Mouse (Mus musculus) adrenal gland, postnatal 14 days (tissue): Measurements from ENCODE around the gene Sgk2. TPM values are rescaled to one million over a fixed set of nuclear protein-coding genes. Genes with fewer than 3 reads are reported as not detected.

ENCODE experiments used
- DNase-seq: peaks from one replicate; pipeline ENCODE4 v3.0.0; 2021; ENCODE audit warnings: mixed read lengths
- long read RNA-seq, 2 experiments: library from polyadenylated mRNA; stranded (forward); transcript quantifications; one replicate each; pipeline ENCODE4 v2.0.0; 2021
- total RNA-seq: library from RNA; stranded (reverse); gene quantifications from 2 replicates; pipeline ENCODE4 v1.2.3, GENCODE M21; 2021

Sgk2 gene
- 1.6 and 2.3 TPM in 2 replicates for total RNA-seq
- long read RNA-seq, experiment 1, partial matches to known transcripts: 6 of 9 reads
- long read RNA-seq, experiment 1, other reads (novel, unspliced or antisense): 2 of 9 reads
- long read RNA-seq, experiment 2, partial matches to known transcripts: 0 of 4 reads
- long read RNA-seq, experiment 2, other reads (novel, unspliced or antisense): 3 of 4 reads

DNA sequence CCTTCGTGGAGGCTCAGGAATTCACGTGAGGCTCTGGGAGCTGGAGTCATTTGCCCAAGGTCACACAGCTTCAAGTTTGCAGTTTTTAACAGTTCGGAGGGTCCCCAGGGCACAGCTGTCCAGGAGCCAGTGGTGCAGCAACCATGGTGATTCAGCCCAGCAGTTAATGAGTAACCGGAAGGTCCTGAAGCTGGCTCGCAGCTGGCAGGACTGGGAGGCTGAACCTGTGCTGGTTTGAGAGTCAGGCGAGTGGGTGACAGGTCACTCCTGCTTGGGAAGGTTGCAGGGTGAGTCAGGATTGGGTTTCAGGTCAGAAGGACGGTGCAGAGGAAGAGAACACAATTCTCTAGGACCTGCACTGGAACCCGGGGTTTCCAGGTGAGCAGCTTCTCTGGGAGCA, at the start of gene Sgk2:
Gene Sgk2 (plus strand): TSS at position 113 of the 400 bp plus-strand sequence.
- peak; percentile 66 for DNase-seq

DNA sequence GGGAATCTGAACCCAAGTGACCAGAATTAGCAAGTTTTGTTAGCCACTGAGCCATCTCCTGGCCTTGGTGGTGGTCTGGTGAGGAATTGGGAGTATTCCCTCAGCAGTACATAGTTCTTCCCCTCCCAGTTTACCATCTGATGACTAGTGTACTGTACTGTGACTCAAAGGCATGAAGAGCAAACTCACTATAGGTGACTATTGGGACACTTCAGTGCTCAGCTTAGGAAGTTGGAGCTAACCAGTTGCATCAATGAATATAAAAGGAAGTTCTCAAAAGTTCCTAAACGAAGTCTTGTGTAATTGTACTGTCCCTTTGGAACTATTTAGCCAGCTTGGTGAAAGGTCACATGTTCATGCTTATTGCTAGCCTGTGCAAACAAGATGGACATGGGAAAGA, 47.6 kb upstream of the Sgk2 start:
- DNase-seq: no peak

DNA sequence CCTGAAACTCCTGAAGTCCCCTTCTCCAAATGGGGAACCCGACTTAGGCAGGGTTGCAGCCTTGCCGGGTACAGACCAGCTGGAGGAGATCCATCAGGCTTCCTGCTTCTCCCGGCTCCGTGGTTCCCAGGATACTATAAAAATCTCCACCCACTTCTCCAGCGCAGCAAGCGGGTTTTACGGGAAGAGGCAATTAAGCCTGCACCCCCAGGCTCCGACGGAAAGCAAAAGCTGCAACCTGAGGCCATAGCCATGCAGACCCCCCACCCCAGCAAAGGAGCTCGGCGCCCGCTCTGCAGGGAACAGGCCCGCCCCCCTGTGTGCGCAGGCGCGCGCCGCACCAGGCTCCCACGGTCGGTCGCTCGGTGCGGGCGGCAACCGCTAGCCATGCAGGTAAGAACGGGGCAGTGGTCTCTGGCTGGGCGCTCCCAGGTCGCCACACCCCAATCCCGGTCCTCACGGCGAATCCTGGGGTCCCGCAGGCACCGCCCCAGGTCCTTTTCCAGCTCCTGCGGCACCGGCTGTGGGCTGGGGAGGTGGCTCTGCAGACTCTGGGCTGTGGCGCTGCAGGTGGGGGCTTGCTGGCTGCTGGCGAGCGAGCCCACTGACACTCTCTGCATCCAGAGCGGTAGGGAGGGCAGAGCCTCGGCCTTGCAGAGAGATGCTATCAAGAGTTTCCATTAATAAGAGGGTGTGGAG, 43.8 kb upstream of the Sgk2 start, which contains the start of gene L3mbtl1:
Gene L3mbtl1 (plus strand): TSS at position 325 of the 699 bp plus-strand sequence.
- peak; percentile 66 for DNase-seq

DNA sequence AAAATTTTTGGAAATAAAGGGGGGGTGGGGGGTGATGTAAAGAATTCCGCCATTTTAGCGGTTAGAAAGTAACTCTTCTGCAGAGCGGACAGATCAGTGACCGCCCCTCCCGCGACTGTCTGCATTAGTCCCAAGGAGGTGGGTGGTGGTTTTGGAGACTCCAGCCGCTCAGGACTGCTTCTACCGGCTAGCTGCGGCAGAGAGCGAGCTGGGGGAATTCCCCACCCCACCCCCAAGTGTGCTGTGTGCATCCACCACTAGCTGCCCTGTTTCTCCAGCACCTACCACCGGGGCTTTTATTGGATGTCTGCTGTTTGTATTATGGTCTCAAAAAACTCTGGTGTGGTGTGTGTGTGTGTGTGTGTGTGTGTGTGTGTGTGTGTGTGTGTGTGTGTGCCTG, 43.2 kb upstream of the Sgk2 start:
- no peak for DNase-seq

DNA sequence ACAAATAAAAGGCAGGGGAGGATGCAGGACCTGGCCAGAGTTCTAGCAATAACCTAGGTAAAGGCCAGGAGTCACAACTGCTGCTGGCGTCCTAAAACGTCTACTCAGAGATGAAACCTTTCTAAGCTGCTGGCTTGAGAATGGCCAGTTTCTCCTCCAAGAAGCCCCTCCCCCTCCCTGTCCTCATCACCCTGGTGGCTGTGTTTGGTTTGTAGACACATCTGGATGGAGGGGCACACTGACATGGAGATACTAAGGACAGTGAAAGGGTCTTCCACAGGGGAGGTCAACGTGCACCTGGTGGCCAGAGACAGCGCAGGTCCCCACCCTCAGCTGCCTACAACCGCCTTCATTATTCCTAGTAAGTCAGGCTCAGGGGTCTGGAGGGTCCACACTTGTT, 40.2 kb upstream of the Sgk2 start:
- no peak for DNase-seq

DNA sequence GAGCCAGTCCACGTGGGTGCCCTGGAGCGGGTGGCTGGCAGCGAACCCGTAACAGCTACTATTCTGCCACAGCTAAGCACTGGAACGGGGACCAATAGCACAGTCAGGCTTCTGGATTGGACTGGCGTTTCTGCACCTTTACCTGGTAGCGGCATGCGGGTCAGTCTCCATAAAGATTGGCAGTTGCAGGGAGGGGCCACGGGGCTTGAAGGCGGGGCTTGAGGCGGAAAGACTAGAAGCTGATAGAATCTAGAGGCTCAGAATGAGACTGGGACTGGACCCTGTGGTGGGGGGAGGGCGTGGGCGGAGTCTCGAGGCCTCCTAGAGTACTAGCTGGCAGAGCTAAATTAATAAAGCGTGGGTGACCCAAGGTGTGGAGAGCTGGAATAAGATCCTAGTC, 39.4 kb upstream of the Sgk2 start:
- peak; percentile 23 for DNase-seq

DNA sequence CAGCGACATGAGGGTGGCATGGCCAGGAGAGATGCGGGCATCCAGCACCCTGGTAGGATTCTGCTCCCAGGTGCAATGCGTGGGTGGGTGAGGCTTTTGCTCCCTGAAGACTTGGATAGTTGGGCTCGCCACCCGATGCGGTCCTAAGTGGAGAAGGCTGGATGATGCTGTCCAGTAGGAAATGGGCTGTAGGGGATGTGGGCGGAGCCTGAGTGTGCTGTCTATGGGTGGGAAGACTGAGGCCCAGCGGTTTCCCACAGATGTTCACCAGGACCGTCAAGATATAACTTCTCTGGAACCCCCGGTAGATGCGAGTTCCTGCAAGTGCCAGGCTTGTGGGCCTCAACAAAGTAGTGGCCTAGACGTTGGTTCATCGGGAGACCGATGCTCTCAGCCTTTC, 38.9 kb upstream of the Sgk2 start:
- no peak for DNase-seq

DNA sequence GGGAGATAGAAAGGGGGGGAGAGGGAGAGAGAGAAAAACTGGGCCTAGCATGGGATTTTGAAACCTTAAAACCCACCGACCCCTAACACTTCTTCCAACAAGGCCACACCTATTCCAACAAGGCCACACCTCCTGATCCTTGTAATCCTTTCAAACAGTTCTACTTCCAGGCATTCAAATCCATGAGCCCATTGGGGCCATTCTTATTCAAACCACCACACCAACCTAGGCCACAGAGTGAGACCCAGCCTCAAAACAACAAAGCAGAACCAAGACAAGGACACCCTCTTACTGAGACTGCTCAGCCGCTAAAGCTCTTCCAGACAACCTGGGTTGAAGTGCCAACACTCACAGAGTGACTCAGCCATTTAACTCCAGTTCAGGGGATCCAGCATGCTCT, 36.4 kb upstream of the Sgk2 start:
- DNase-seq: no peak

DNA sequence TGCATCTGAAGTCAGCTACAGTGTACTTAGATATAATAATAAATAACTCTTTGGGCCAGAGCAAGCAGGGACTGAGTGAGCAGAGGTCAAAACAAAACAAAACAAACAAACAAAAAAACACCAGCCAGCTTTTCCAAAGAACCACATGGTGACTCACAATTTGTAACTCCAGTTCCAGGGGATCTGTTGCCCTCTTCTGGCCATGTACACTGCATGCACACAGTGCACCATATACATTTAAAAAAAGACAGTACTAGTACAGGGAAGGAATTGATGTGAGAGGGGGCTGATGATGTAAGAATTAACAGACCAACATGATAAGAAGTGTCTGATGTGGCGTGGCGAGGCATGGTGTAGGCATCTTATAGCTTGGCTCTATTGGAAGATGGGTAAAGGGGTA, 30.3 kb upstream of the Sgk2 start:
- no peak for DNase-seq

DNA sequence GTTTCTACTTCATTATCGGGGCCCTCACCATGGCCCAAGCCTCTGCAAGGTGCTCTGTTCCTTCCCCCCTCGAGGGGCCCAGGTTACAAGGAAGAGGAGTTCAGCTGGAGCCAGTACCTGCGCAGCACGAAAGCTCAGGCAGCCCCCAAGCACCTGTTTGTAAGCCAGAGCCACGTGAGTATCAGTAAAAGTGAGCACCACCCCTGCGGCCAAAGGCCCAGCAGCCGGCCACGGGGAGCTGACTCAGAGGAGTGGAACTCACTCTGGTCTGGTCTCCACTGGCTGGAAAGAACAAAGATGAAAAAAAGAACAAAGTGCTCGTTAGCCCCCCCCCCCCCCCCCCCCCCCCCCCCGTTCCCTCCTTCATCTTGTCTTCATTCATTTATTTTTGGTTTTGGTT, 25.8 kb upstream of the Sgk2 start:
- no peak for DNase-seq

DNA sequence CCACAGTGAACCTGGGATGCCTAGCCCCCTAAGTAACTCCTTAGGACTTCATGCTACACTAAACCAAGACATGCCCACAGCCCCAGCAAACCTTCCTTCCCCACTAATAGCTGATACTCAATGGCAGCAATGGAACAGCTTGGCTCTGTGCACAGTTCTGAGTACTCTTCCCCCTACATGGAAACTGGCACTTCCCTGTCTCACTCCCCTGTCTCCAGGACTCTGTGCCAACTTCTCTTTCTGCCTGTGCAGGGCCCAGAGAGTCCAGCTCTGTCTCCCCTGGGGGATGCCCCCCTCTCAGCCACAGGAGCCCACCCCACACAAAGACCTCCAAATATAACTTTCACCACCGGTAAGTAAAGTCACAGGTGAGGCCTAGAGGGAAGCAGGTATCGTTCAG, 20.4 kb upstream of the Sgk2 start:
- DNase-seq: no peak

DNA sequence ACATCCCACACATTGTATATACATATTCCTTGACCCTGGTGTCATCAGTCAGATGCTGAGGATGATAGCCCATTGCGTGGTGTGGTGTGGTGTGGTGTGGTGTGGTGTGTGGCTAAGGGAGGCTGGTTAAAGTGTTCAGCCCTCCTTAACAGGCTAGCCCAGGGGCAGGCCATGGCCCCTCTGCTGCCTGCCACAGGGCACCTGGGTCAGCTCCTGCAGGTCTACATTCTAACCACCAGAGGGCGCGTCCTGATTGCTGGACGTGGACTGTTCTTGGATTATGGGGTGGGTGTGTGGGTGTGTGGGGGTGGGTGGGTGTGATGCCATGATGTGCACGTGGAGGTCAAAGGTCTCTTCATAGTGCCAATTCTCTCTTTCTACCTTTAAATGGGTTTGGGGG, 18.8 kb upstream of the Sgk2 start:
- DNase-seq: peak; percentile 72

DNA sequence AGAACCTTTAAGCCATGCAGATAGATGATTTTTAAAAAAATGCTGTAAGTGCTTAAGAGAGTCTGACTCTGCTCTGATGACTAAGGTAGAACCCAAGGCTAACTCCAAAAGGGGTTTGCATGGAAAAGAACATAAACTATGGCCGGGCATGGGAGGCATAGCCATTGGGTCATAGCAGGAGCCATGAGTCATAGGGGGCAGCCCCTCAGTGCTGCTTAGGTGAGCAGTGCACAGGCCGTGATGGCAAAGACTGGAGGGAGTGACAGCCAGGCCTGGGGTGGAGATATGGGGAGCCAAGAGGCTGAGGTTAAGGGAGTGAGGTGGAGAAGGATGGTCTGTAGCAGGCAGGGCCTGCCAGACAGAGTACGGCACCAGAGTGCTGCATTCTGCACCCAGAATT, 18.0 kb upstream of the Sgk2 start:
- DNase-seq: no peak

DNA sequence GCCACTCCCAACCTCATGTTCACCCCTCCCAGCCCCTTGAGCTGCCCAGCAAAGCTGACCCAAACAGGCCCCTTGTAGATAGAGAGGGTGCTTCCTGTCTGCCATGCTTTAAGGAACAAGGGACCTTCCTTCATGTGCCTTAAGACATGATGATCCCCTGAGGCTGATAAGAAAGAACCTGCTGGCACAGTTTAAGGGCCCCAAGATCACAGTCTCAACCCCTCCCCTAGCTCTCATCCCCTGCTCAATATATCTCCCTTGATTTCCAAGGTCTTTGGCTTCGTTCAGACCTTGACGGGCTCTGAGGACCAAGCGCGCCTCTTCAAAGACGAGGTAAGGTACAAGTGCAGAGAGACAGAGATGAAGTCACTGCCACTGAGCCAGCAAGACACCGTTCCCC, 16.2 kb upstream of the Sgk2 start:
- DNase-seq: no peak

DNA sequence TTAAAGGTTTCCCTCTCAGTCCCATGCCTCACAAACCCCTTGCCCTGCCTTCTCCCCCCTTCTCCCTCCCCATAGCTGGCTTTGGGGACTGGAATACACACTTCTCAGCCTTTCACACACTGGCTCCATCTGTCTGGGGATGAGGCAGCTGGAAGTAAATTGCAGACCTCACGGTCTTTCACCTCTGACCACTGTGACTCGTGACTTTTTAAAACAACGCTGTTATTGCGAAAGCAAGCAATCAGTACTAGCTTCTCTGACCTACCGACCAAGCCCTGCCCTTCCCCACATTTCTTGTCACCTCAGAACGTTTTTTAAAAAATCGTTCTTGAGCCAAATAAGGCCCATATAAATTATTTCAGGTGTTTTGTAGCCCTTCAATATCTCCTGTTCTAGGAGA, 14.4 kb upstream of the Sgk2 start:
- DNase-seq: no peak

DNA sequence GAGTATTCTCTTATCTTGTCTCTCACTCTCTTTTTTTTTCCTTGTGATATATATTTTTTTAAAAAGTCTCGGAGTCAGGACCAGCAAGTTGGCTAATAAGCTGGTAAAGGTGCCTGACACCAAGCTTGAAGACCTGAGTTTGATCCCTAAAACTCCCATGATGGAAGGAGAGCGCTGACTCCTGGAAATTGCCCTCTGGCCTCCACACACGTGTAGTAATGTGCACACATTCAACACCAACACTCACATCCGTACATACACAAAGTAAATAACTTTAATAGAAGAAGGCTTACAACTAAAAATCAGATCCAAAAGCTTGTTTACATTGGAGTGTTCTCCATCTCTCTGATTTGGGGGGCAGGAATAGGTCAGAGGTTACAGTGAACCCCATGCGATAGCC, 13.9 kb upstream of the Sgk2 start:
- no peak for DNase-seq

DNA sequence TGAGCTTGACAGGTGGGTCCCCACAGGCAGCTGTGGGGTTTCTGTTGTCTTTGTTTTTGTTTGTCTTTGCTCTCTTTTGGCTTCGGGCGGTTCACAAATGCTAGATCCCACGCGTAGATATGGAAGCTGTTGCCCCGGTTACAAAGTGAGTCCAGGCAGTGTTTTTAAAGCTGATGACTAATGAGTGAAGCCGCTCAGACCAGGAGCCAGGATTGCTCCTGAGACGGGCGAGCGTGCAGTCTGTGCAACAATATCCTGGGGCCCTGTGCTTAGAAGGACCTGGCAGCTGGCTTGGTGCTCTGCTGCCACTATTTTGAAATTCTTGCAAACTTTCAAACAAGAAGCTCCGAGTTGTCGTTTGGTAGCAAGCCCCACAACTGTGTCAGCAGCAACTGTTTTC, 13.5 kb upstream of the Sgk2 start:
- peak; percentile 63 for DNase-seq

DNA sequence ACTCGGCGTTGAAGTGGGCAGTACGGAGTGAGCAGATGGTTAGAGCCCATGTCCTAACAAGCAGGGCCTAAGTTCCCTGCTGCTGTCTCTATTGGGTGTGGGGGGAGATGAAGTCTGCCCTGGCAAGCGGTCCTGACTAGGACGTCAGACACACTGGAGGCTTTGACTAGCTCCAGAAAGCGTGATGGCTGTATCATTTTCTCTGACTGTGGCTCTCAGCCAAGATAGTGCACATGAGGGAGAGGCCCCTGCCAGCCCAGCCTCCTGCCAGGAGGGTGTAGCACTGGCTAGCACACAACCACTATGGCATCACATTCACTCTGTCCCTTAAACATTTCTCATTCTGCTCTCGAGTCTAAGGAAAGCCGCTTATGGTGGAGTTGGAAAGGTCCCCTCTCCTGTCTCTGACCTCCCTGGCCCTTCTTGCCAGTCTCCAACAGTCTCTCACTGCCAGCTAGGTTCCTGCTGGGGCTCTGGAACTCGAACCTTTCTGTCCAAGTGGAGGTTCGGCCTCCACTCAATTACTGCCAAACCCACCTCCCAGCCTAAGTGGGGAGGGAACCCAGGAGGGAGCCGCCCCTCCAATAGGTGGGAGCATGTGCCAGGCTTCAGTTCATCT, 11.9 kb upstream of the Sgk2 start:
- DNase-seq: peak; percentile 64

DNA sequence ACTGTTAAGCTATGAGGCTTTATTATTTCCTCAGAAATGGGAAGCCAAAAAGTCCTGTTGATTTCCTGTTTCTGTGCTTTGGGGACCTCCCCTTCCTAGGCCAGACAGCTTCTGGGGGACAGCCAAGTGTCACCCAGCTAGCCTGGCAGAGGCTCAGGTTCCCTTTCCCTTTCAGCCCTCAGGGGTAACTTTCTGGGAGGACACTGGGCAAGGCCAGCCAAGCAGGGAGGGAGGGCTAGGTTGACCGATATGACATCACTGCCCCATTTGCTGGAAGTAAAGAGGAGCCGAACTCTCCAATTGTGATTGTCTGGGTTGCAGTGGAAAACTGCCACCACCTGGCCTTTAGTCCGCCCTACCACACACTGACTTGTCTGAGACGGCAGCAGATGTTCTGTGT, 11.1 kb upstream of the Sgk2 start:
- DNase-seq: peak; percentile 83

DNA sequence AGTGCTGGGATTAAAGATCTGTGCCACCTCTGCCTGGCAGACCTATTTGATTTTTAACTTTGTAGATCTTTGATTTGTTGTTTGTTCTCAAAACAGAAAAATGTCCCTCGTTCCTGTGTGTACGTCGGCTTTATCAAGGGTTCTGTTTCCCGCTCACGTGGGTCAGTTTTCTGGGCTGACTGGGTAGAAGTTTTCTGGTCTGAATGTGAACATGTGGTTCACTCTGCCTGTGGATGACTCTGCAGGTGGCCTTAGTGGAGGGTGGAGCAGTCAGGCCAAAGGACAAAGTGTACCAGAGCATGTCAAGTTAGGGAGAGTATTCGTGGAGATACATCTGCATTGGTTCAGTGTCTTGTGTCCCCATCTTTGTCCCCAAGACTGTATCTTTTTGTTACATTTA, 2.7 kb upstream of the Sgk2 start:
- DNase-seq: no peak

DNA sequence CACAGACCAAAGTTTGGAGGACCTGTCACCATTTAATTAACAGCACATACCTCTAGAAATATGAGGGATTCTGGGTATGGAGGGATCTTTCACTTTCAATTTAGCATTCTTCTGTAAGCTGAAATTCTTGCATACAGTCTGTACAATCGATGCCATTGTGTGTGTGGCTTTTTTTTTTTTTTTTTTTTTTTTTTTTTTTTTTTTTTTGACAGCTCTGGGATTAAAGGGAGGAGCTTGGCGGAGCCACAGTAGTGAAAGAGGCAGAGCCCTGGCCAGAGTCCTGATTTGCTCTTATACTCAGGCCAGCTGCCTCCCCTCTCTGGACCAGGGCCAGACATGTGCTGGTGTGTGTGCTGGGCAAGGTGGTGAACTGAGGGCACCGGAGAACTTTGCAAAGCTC, 1.2 kb upstream of the Sgk2 start:
- DNase-seq: peak; percentile 86

DNA sequence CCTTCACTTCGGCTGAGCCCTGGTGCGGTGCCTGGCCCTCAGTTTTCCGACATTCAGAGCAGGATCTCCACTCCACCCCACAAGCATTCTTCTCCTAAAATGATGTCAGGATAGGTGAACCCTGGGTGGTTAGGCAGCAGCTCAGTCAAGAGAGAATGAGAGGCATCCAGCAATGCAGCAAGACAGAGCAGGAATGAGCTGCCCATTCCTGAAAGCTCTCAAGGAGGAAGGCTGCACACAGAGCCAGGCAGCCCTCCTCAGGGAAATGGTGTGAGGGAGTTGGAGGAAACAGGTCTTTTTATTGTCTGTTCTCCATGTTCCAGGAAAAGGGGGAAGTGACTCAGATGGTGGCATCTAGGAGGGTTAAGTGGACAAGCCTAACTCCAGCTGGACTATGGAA, 366 bp upstream of the Sgk2 start:
- no peak for DNase-seq

DNA sequence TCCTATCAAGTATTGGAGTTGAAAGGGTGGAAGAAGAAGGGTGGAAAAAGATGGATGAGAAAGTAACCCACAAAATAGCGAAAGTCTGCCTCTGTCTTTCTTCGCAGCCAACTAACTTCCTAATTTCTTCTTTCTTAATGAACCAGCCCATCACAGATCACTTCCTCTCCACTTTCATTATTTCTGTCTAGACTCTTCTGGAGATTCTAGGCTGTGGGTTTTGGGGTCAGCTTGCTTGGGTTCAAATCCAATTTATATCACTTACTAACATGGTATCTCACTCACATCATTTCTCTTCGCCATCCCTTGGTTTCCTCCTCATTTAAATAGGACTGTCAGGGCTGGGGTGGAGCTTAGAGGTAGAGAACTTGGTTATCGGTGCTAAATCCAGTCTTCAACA, 1.1 kb downstream of the Sgk2 start:
- no peak for DNase-seq
